Mouse (Mus musculus) bone marrow macrophage, adult 2 months (primary cell): ENCODE data around the gene Fam126a. TPM values are rescaled to one million over a fixed set of nuclear protein-coding genes. Genes with fewer than 3 reads are reported as not detected.

Experiments used
- H3K27ac ChIP-seq: 2 replicates; pipeline ENCODE4 v1.5.1; 2012; ENCODE audit warnings: low read depth, low read length; ENCODE audit not compliant: insufficient read depth
- H3K4me1 ChIP-seq: 2 replicates; pipeline ENCODE4 v1.6.1; 2012; ENCODE audit warnings: low read length; ENCODE audit not compliant: control insufficient read depth, insufficient read depth
- H3K4me3 ChIP-seq: 2 replicates; pipeline ENCODE4 v1.5.1; 2012; ENCODE audit warnings: mild to moderate bottlenecking, low read length, moderate library complexity; ENCODE audit not compliant: insufficient read depth
- CTCF ChIP-seq: IDR thresholded peaks from 2 replicates; pipeline ENCODE4 v1.5.1; 2012; ENCODE audit warnings: low read depth, mild to moderate bottlenecking, low read length, moderate library complexity
- POLR2A ChIP-seq: IDR thresholded peaks from 2 replicates; pipeline ENCODE4 v1.6.1; 2012; ENCODE audit warnings: mild to moderate bottlenecking, low read depth, low read length, borderline replicate concordance
- polyA plus RNA-seq: library from polyadenylated mRNA; stranded (reverse); fragments of >200 nt; gene quantifications from 2 replicates; pipeline ENCODE4 v1.2.4, GENCODE M21; 2012; ENCODE audit not compliant: missing spikeins, insufficient read depth, insufficient read length

The Fam126a gene
- polyA plus RNA-seq, 1 experiment, result 24.3 TPM

GRCm38 (mm10) chr5:23953047-23953446 is 77.4 kb downstream of the Fam126a start:
- Histone ChIP-seq H3K4me3 (no peak overlapping the region), H3K27ac (no peak overlapping the region), H3K4me1 (no peaks in the 10 kb centered on the region)
- TF ChIP-seq CTCF, result no peak
- no peak for TF ChIP-seq POLR2A

DNA sequence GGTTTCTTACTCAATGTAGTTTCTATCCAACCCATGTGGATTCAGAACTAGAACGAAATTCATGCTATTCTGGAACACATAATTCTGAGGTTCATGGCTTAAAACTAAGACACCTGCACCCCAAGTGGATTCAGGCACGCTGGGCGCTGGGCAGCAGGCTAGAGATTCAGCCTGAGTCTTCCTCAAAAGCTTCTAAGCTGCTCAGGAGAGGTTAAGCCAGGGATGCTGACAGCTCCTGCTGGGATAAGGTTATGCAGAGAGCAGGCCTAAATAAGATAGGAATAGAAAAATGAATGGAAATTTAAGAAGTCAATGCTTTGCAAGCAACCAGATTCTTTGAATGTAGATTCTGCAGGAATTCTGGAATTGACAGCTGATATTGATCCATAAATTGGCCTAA is 82.4 kb downstream of the Fam126a start:
- H3K4me3 ChIP-seq, result no peak overlapping the region
- H3K4me1 ChIP-seq, result no peaks in the 10 kb centered on the region
- no peak overlapping the region for H3K27ac ChIP-seq
- TF ChIP-seq POLR2A (no peak), CTCF (no peak)

GRCm38 (mm10) chr5:23945056-23945455 is 85.4 kb downstream of the Fam126a start:
- TF ChIP-seq CTCF, result no peak
- Histone ChIP-seq H3K4me3 (no peak overlapping the region), H3K27ac (no peak overlapping the region), H3K4me1 (no peaks in the 10 kb centered on the region)

GRCm38 (mm10) chr5:23943534-23943933 is 87.0 kb downstream of the Fam126a start:
- TF ChIP-seq CTCF (no peak), POLR2A (no peak)
- Histone ChIP-seq H3K4me3 (no peak overlapping the region), H3K27ac (no peak overlapping the region), H3K4me1 (no peaks in the 10 kb centered on the region)

- TF ChIP-seq POLR2A, result no peak
- TF ChIP-seq CTCF, result no peak
Measured at GRCm38 (mm10) chr5:23923481-23924165, 106.9 kb downstream of the Fam126a start.

GRCm38 (mm10) chr5:23922516-23923291 is 107.8 kb downstream of the Fam126a start:
- Histone ChIP-seq H3K27ac (no peak overlapping the region), H3K4me3 (no peak overlapping the region), H3K4me1 (peaks cover 3% of the 10 kb centered on the region; the same call in 1 of the 2 replicates)
- TF ChIP-seq POLR2A, result no peak
- TF ChIP-seq CTCF, result no peak

More at GRCm38 (mm10) chr5:23923481-23924165, 106.9 kb downstream of the Fam126a start:
- Histone ChIP-seq H3K4me1 (peaks cover 3% of the 10 kb centered on the region; the same call in 1 of the 2 replicates), H3K27ac (no peak overlapping the region), H3K4me3 (no peak overlapping the region)

GRCm38 (mm10) chr5:23921316-23921715 is 109.2 kb downstream of the Fam126a start:
- Histone ChIP-seq H3K27ac (no peak overlapping the region), H3K4me3 (no peak overlapping the region), H3K4me1 (peaks cover 3% of the 10 kb centered on the region; the same call in 1 of the 2 replicates)
- TF ChIP-seq POLR2A, result no peak
- no peak for TF ChIP-seq CTCF

GRCm38 (mm10) chr5:23919892-23920731 is 110.4 kb downstream of the Fam126a start:
- H3K4me1 ChIP-seq, result peaks cover 3% of the 10 kb centered on the region; the same call in 1 of the 2 replicates
- no peak overlapping the region for H3K4me3 ChIP-seq
- H3K27ac ChIP-seq, result no peak overlapping the region

DNA sequence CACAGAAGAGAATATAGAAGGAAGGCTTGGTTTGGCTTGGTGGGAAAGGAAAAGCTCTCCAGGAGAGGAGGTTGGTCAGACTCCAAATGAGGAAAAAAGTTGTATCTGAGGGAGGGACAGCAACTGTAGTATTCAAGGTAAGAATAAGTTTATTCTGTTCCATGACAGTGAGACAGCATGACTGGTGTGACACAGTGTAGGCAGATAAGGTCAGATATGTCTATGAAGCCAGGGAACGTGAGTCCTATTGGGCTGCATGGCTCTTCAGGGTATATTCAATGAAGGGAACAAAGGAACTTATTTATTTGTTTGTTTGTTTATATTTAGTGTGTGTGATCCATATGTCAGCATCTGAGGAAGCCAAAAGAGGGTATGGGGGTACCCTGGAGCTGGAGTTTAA is 113.2 kb downstream of the Fam126a start:
- peaks cover 3% of the 10 kb centered on the region; the same call in 1 of the 2 replicates for H3K4me1 ChIP-seq
- no peak overlapping the region for H3K4me3 ChIP-seq
- H3K27ac ChIP-seq, result no peak overlapping the region
- TF ChIP-seq POLR2A (no peak), CTCF (no peak)

More at GRCm38 (mm10) chr5:23919892-23920731, 110.4 kb downstream of the Fam126a start:
- TF ChIP-seq CTCF (no peak), POLR2A (no peak)
